Mouse (Mus musculus): ENCODE data around the gene Tmem94.

Gene Tmem94

DNA sequence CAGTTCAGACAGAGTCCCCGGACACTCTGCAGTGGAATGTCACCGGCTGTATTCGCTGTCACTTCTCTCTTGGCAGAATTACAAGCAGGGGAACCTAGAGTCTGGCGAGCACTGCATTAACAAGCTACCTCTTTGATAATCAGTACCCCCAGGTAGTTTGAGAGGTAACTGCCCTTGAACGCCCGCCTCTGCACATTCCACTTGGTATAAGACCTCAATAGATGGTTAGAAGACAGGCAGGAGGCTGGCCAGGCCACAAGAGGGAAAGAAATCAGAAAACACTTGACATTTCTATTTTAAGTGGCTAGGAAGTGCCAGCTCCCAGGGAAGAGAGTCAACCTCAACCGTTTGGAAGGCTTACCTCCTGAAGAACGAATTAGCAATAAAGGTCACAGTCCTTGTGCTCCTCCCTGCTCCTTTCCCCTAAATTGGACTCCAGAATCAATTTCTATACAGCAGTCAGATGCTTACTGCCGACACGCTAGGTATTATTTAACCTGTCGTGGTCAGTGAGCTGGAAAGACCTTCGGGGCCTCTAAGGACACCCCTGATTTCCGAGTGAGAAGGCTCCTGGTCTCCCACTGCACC is 1.2 kb downstream of the Tmem94 start:
- no peak for DNase-seq

GRCm38 (mm10) chr11:115766981-115767380 is 1.7 kb downstream of the Tmem94 start:
- DNase-seq, result no peak

DNA sequence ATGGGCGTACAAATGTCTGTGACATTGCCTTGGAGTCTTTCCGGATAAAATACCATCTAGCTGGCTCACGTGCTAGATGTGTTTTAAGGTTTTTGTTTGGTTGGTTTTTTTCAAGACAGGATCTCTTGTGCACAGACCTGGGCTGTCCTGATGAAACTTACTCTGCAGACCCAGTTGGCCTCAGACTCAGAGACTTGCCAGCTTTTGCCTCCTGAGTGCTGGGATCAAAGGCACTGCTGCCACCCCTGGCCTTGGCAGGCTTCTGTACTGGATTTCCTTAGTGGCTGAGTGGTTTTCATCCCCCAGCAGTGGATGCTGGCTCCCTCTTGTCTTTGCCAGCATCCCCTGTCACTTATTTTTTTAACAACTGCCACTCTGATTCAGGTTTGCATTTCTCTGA is 3.7 kb downstream of the Tmem94 start:
- DNase-seq, result no peak

DNA sequence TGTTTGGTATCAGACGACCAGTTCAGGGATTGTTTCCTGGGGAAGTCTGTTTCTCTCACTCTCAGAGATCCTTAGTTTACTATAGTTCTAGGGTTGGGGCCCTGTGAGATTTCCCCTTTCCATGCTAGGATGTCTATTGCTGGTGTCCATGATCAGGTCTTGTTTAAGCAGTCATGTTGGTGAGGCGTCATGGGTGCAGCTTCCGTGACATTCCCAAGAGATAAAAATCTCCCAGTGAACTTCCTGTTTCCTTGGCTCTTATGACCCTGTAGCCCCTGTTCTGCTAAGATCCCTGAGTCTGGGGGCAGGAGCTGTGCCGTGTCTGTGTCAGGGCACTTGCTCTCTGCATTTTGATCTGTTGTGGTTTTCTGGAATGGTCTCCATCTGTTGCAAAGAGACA is 9.4 kb downstream of the Tmem94 start:
- no peak for DNase-seq

DNA sequence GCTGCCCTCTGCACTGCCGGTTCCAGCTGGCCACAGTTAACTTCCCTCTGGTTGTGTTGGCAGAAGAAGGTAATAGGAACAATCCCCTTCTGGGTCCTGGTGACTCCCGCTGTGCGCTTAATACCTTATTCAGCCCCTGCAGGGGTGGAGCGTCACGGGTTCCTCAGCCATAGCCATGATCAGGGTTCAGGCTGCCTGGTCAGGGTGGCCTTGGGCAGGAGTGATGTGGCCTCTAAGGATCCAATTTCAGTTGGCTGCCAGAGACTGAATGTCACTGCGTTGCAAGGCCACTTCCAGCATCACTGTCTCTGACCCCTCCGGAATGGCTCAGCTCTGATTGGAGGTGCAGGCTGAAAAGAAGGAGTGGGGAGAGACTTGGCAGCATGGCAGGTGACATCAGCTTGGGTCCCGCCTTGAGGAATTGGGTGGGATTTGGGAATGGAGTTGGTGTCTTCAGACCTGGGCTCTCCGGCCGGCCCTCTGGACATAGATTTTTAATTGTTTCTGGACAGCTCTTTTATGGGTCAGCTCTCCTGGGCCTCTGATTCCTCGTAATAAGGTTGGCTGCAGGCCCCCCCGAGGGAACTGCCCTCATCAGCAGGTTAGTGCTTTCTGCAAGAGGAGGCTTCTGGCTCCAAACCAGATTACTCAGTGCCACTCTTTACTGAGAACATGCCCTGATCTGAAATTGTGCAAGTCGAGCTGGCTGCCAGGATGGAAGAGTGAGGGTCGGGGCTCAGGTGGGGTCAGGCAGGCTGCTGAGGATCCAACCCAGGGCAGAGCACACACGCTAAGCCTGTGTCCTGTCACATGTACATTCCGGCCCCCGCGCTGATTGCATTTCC is 10.8 kb downstream of the Tmem94 start:
- no peak for DNase-seq

DNA sequence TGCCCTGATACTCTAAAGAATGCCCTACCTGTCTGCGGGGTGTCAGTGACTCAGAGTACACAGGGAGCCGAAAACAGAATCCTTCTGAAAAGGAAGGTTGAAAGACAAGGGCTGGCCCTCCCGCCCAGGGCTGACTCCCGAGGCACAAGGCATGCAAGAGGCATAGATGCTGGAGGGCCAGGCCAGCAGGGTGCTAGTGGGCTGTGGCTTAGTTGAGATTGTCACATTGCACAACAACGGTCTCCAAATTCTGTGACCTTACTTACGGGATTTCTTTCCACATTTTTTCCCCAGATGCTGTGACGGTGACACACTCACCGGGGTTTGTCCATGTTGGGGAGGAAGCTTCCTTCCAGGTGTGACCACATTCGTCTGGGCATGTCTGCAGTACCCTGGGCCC is 11.7 kb downstream of the Tmem94 start:
- DNase-seq, result no peak

DNA sequence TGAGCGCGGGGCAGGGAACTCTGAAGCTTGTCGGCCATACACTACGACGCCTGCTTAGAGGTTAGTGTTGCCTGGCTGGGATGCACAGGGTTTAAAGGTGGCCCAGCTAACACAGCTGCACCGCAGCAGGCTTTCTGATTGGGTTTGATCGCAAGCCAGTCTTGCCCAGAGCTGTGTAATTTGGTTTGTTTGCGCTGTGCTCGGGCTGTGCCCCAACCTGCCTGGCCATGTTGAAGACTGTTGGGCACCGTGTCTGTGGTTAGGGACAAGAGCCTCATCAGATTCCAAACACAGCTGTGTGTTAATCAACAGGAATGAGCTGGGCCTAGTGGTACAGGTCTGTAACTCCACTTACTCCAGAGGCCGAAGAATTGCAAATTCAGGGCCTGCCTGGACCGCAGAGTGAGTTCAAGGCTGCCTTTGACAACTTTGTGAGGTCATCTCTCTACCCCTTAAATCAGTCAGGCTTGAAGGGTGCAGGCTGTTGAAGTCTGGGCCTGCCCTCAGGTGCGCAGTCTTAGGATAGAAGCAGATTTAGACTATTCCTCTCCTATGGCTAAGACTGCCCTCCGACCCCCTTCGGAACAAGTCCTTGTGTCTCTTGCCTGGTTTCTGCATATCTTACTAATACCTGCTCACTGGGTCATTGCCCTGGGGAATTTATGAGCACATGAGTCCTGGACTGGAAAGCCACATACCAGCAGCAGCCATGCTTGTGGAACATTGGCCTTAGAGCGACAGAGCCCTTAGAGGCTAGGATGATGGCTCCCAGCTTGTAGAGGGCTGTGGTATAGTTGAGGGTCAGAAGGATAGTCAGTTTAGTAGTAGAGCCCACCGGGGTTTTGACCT is 12.5 kb downstream of the Tmem94 start:
- no peak for DNase-seq

GRCm38 (mm10) chr11:115779038-115779571 is 13.9 kb downstream of the Tmem94 start:
- peak; percentile 38 for DNase-seq

DNA sequence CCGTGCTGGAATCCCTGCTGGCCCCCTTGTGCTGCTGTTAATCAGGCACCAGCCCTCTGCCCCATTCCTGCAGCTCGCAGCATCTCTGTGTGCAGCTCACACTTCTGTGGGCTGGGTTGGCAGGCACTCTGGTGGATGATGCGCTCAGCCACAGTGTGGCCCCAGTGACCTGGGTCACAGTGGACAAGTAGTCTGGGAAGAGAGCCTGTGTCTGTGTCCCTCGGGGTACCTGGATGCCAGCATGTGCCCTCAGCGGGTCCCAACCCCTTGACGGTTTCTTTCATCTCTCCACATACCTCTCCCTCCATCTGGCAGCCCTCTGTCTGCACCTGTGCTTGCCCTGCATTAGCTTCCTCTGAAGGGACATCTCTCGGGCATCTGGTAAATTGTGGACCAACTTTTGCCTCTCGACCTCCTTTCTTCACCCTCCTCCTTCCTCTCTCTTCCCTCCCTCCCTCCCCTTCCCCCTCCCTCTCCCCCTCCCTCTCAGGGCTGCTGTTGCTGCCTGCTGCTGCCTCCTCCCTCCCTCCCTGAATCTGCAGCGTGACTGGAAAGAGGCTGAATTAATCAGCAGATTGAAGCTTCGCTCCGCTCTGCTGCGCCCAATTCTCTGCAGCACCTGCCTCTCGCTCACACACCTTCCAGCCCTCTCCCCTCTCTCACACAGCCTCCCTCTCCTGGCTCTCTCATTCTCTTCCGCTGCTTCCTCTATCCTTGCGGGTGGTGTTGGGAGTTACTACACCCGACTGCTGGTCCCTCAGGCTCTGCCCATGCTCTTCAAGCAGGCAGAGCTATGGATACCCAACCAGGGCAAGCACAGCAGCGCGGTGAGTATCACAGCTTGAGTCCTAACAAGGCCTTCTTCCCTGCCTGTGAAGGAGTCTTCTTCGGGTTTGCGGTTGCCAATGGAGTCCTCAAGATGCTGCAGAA is 15.2 kb downstream of the Tmem94 start:
- no peak for DNase-seq

DNA sequence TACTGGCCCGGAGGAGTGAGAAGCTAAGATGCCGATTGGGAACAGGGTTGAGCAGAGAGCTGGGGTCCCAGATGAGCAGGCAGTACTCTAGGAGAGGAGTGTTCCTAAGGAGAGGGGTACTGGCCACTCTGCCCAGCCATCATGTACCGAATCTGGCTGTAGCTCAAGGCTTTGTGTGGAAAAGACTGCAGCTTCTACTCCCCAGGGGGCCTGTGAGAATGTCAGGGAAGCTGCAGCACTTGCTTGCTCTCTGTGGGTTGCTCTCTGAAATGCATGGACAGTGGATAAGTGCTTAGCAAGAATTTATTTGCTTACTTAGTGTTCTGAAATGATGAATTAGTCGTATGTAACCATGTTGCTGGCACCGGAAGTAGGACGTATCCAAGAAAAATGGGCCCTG is 21.2 kb downstream of the Tmem94 start:
- no peak for DNase-seq

DNA sequence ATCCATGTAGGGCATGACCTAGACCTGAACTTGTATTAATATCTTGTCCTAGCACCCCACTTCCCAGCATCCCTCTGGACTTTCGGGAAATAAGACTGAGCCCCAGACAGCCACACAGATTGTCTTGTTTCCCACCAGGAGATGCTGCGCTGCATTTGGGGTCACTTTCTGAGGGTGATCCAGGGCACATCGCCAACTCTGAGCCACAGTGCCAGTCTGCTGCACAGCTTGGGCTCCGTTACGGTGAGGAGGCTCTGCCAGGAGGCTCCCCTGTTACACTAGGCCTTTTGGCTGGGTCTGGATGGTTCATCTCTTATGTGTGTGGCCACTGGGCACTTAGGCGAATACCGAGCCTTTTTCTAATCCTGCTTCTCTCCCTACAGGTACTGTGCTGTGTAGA is 24.6 kb downstream of the Tmem94 start:
- no peak for DNase-seq

DNA sequence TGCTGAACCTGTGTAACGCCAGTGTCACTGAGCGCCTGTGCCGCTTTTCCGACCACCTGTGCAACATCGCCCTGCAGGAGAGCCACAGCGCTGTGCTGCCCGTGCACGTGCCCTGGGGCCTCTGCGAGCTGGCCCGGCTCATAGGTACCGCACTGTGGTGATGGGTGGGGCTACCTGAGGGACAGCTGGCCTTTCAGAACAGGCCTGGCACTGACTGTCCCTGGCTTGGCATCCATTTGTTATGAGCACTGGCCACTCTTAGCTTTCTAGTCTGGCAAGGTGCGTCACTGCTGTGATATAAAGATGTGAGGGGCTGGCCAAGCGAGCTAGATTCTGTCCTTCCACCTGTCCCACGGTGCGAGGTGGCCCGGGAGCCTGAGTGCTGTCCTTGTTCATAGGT is 26.7 kb downstream of the Tmem94 start:
- no peak for DNase-seq

DNA sequence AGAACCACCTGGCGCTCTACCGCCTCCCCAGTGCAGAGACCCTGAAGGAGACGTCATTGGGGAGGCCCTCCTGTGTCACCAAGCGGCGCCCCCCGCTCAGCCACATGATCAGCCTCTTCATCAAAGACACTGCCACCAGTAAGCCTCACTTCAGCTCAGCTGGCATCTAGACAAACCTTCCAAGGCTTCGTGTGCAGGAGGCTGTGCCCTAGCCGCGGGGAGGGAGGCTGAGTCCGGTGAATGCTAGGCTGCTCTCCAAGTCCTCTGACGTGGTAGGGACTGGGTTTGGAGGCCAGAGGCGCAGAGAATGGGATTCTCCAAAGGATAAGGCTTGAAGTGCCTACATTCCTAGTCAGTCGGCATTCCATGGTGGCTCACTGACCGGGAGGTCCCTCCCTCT is 27.1 kb downstream of the Tmem94 start:
- no peak for DNase-seq

GRCm38 (mm10) chr11:115796898-115797297 is 31.7 kb downstream of the Tmem94 start:
- DNase-seq, result no peak

DNA sequence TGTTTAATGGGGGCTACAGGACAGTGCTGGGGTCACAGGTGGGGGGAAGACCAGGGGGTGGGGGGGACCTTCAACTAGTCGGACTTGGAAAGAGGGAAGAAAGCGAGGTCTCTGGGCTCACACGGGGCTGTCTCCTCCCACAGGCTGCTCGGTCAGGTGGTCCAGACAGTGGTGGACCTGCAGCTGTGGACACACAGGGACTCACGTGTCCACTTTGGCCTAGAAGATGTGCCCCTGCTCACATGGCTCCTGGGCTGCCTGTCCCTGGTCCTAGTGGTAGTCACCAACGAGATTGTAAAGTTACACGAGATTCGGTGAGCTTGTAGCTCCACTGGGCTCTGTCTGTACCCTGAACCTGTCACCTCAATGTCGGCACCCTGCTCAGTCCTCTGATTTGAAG is 32.4 kb downstream of the Tmem94 start:
- DNase-seq, result no peak

- DNase-seq, result no peak
Measured at GRCm38 (mm10) chr11:115800981-115801380, 35.7 kb downstream of the Tmem94 start.

- no peak for DNase-seq
Measured at GRCm38 (mm10) chr11:115803072-115803709, 38.0 kb downstream of the Tmem94 start.

DNA sequence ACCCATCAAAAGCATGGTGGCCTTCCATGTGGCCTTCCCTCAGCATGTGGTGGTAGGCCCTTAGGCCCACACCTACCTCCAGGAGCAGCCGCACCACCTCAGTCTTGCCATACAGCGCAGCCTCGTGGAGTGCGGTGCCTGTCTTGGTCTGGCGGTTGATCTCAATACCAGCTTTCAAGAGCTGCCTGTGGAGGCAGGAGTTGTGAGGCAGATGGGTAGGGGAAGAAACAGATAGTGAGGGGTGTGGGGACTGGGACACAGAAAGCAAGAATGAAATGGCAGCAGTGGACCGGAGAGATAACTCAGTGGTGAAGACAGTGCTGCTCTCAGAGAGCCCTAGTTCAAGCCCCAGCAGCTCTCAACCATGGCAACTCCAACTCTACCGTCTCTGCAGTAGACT is 39.8 kb downstream of the Tmem94 start:
- DNase-seq, result no peak

DNA sequence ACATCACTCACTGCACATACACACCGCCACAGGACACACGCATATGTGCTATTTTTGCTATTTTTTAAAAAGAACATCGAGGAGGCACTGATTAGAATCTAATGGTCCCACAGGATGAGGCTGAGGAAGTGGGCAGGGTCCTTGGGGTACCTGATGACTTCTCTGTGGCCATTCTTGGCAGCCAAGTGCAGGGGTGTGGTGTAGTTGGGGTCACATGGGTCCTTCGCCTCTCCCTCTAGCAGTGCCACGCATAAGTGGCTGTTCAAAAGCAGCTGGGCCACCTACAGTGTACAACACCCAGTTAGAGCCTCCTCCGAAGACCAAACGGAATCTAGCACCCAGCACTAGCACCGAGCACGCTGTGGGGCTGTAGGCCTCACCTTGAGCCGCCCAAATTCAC is 40.9 kb downstream of the Tmem94 start:
- DNase-seq, result no peak

DNA sequence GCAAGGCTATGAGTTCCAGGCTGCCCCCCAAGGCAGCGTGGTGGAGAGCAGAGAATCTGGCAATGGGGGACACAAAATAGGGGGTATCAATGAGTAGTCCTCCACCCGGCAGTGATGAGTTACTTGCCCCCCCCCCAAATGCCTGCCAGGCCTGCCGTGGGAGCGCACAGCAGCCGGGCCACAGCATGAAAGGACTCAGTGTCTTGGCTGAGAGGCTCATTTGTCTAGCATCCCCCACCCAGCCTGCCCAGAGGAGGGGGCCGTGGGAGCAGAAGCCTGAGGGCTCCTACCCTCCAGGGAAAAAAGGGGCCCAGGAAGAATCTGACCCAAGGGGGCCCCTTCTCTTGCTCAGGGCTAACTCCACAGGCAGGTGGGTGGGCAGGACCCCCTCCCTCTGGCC is 42.1 kb downstream of the Tmem94 start:
- no peak for DNase-seq

- no peak for DNase-seq
Measured at GRCm38 (mm10) chr11:115807971-115808370, 42.7 kb downstream of the Tmem94 start.

Data from thymus, postnatal 4 days (tissue).